Mouse (Mus musculus) embryonic fibroblast, embryonic 13.5 days (primary cell): ENCODE data around the gene Igfbpl1.

Source experiments
- CTCF ChIP-seq: IDR thresholded peaks from 2 replicates; pipeline ENCODE4 v1.5.1; 2011; ENCODE audit warnings: mild to moderate bottlenecking, control low read depth, low read length, moderate library complexity, borderline replicate concordance; ENCODE audit not compliant: insufficient read depth
- POLR2A ChIP-seq: IDR thresholded peaks from 2 replicates; pipeline ENCODE4 v1.6.1; 2011; ENCODE audit warnings: low read depth, mild to moderate bottlenecking, control low read depth, low read length, moderate library complexity

DNA sequence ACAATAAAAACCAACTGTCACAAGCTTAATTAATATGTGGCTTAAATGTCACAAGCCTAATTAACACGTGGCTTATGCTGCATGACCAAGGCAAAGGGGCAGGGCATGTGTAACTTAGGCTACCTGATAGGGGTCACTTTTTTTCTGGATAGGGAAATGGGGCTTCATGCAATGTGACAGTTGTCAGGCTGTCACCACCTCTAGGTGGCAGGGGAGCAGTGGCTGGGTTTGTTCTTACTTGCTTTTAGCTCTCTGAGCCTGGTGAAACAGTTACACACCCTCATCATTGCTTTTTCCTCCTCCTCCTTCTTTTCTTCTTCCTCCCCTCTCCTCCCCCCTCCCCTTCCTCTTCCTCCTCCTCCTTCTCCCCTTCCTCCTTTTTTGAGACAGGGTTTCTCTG is 43.1 kb downstream of the Igfbpl1 start:
- TF ChIP-seq POLR2A (no peak), CTCF (no peak)
